Mouse (Mus musculus): Measurements from ENCODE around the gene Celsr1. TPM values are rescaled to one million over a fixed set of nuclear protein-coding genes. Genes with fewer than 3 reads are reported as not detected.

The Celsr1 gene
- total and polyA plus RNA-seq, 2 experiments from 2014 or later, result 0.97 to 17.4 TPM

GRCm38 (mm10) chr15:85966032-85966431 is 67.5 kb downstream of the Celsr1 start:
- ATAC-seq (ENCODE audit: insufficient read depth, low read depth) (no peak), DNase-seq (ENCODE audit: low spot score) (no peak)
- Histone ChIP-seq H3K27ac (ENCODE audit: low read depth) (no peak overlapping the region), H3K9me3 (replicated peaks; ENCODE audit: control insufficient read depth, low read length) (no peaks in the 10 kb centered on the region), H3K27me3 (ENCODE audit: control insufficient read depth, insufficient read depth, low read length) (no peaks in the 10 kb centered on the region), H3K4me1 (ENCODE audit: control insufficient read depth, insufficient read depth) (peaks cover 14% of the 10 kb centered on the region), H3K36me3 (replicated peaks; ENCODE audit: control insufficient read depth, insufficient read depth, low read length) (no peaks in the 10 kb centered on the region), H3K4me3 (ENCODE audit: low read depth, low read length) (no peak overlapping the region), H3K9ac (replicated peaks; ENCODE audit: low read depth, low read length) (no peak overlapping the region), H3K4me2 (ENCODE audit: low read depth, low read length) (no peak overlapping the region)
- no peak for TF ChIP-seq CTCF (IDR thresholded peaks at IDR 0.05; ENCODE audit: low read depth)
- no peak for TF ChIP-seq EP300 (IDR thresholded peaks at IDR 0.05; ENCODE audit: low read depth)
- 87% methylated on average over 7 of the region's 7 CpGs for WGBS

- TF ChIP-seq EP300 (IDR thresholded peaks at IDR 0.05; ENCODE audit: low read depth), result no peak
- TF ChIP-seq CTCF (IDR thresholded peaks at IDR 0.05; ENCODE audit: low read depth), result no peak
- WGBS, result 79% methylated on average over 8 of the region's 8 CpGs
- Histone ChIP-seq H3K4me2 (ENCODE audit: low read depth, low read length) (no peak overlapping the region), H3K27me3 (ENCODE audit: control insufficient read depth, insufficient read depth, low read length) (no peaks in the 10 kb centered on the region), H3K27ac (ENCODE audit: low read depth) (no peak overlapping the region), H3K36me3 (replicated peaks; ENCODE audit: control insufficient read depth, insufficient read depth, low read length) (no peaks in the 10 kb centered on the region), H3K9ac (replicated peaks; ENCODE audit: low read depth, low read length) (no peak overlapping the region), H3K4me1 (ENCODE audit: control insufficient read depth, insufficient read depth) (no peaks in the 10 kb centered on the region), H3K4me3 (ENCODE audit: low read depth, low read length) (no peak overlapping the region), H3K9me3 (replicated peaks; ENCODE audit: control insufficient read depth, low read length) (no peaks in the 10 kb centered on the region)
- ATAC-seq (ENCODE audit: insufficient read depth, low read depth) (no peak), DNase-seq (ENCODE audit: low spot score) (no peak)
These were observed 70.2 kb downstream of the Celsr1 start for GRCm38 (mm10) chr15:85963279-85963840.

- Histone ChIP-seq H3K4me2 (ENCODE audit: low read depth, low read length) (no peak overlapping the region), H3K36me3 (replicated peaks; ENCODE audit: control insufficient read depth, insufficient read depth, low read length) (no peaks in the 10 kb centered on the region), H3K9ac (replicated peaks; ENCODE audit: low read depth, low read length) (no peak overlapping the region), H3K4me3 (ENCODE audit: low read depth, low read length) (no peak overlapping the region), H3K4me1 (ENCODE audit: control insufficient read depth, insufficient read depth) (no peaks in the 10 kb centered on the region), H3K27ac (ENCODE audit: low read depth) (no peak overlapping the region), H3K9me3 (replicated peaks; ENCODE audit: control insufficient read depth, low read length) (no peaks in the 10 kb centered on the region), H3K27me3 (ENCODE audit: control insufficient read depth, insufficient read depth, low read length) (no peaks in the 10 kb centered on the region)
- TF ChIP-seq EP300 (IDR thresholded peaks at IDR 0.05; ENCODE audit: low read depth) (no peak), CTCF (IDR thresholded peaks at IDR 0.05; ENCODE audit: low read depth) (no peak)
- DNase-seq (ENCODE audit: low spot score) (no peak), ATAC-seq (ENCODE audit: insufficient read depth, low read depth) (no peak)
- 92% methylated on average over 8 of the region's 8 CpGs for WGBS
These were observed 70.9 kb downstream of the Celsr1 start for GRCm38 (mm10) chr15:85962691-85963090.

- no peaks in the 10 kb centered on the region for H3K27me3 ChIP-seq (ENCODE audit: control insufficient read depth, insufficient read depth, low read length)
These were observed 71.9 kb downstream of the Celsr1 start for GRCm38 (mm10) chr15:85961651-85962050.

GRCm38 (mm10) chr15:85961131-85961530 is 72.4 kb downstream of the Celsr1 start:
- H3K36me3 ChIP-seq (replicated peaks; ENCODE audit: control insufficient read depth, insufficient read depth, low read length), result no peaks in the 10 kb centered on the region
- H3K4me3 ChIP-seq (ENCODE audit: low read depth, low read length), result no peak overlapping the region
- no peaks in the 10 kb centered on the region for H3K27me3 ChIP-seq (ENCODE audit: control insufficient read depth, insufficient read depth, low read length)
- H3K4me2 ChIP-seq (ENCODE audit: low read depth, low read length), result no peak overlapping the region
- TF ChIP-seq EP300 (IDR thresholded peaks at IDR 0.05; ENCODE audit: low read depth), result no peak
- TF ChIP-seq CTCF (IDR thresholded peaks at IDR 0.05; ENCODE audit: low read depth), result no peak
- WGBS, result 68% methylated on average over 7 of the region's 7 CpGs
- no peak overlapping the region for H3K27ac ChIP-seq (ENCODE audit: low read depth)
- ATAC-seq (ENCODE audit: insufficient read depth, low read depth), result no peak
- H3K9me3 ChIP-seq (replicated peaks; ENCODE audit: control insufficient read depth, low read length), result no peaks in the 10 kb centered on the region
- DNase-seq (ENCODE audit: low spot score), result no peak
- no peaks in the 10 kb centered on the region for H3K4me1 ChIP-seq (ENCODE audit: control insufficient read depth, insufficient read depth)
- no peak overlapping the region for H3K9ac ChIP-seq (replicated peaks; ENCODE audit: low read depth, low read length)

More at GRCm38 (mm10) chr15:85961651-85962050, 71.9 kb downstream of the Celsr1 start:
- no peaks in the 10 kb centered on the region for H3K9me3 ChIP-seq (replicated peaks; ENCODE audit: control insufficient read depth, low read length)
- H3K9ac ChIP-seq (replicated peaks; ENCODE audit: low read depth, low read length), result no peak overlapping the region
- DNase-seq (ENCODE audit: low spot score), result no peak
- ATAC-seq (ENCODE audit: insufficient read depth, low read depth), result no peak
- no peak overlapping the region for H3K4me3 ChIP-seq (ENCODE audit: low read depth, low read length)
- no peak overlapping the region for H3K4me2 ChIP-seq (ENCODE audit: low read depth, low read length)
- WGBS, result 84% methylated on average over 4 of the region's 4 CpGs
- H3K27ac ChIP-seq (ENCODE audit: low read depth), result no peak overlapping the region
- no peaks in the 10 kb centered on the region for H3K36me3 ChIP-seq (replicated peaks; ENCODE audit: control insufficient read depth, insufficient read depth, low read length)
- TF ChIP-seq EP300 (IDR thresholded peaks at IDR 0.05; ENCODE audit: low read depth) (no peak), CTCF (IDR thresholded peaks at IDR 0.05; ENCODE audit: low read depth) (no peak)
- no peaks in the 10 kb centered on the region for H3K4me1 ChIP-seq (ENCODE audit: control insufficient read depth, insufficient read depth)

- Histone ChIP-seq H3K27ac (ENCODE audit: low read depth) (no peak overlapping the region), H3K27me3 (ENCODE audit: control insufficient read depth, insufficient read depth, low read length) (no peaks in the 10 kb centered on the region), H3K9ac (replicated peaks; ENCODE audit: low read depth, low read length) (no peak overlapping the region), H3K4me2 (ENCODE audit: low read depth, low read length) (no peak overlapping the region), H3K4me3 (ENCODE audit: low read depth, low read length) (no peak overlapping the region), H3K9me3 (replicated peaks; ENCODE audit: control insufficient read depth, low read length) (no peaks in the 10 kb centered on the region), H3K36me3 (replicated peaks; ENCODE audit: control insufficient read depth, insufficient read depth, low read length) (no peaks in the 10 kb centered on the region), H3K4me1 (ENCODE audit: control insufficient read depth, insufficient read depth) (no peaks in the 10 kb centered on the region)
- ATAC-seq (ENCODE audit: insufficient read depth, low read depth) (no peak), DNase-seq (ENCODE audit: low spot score) (no peak)
- 53% methylated on average over 6 of the region's 6 CpGs for WGBS
- TF ChIP-seq EP300 (IDR thresholded peaks at IDR 0.05; ENCODE audit: low read depth), result no peak
- no peak for TF ChIP-seq CTCF (IDR thresholded peaks at IDR 0.05; ENCODE audit: low read depth)
These were observed 77.4 kb downstream of the Celsr1 start for GRCm38 (mm10) chr15:85956202-85956601.

Measured in heart, postnatal 0 days (tissue).